Mouse (Mus musculus) MEL (cell line): ENCODE measurements at regions not wholly inside any gene's neighbourhood (a gene's known extent, or its start where the extent isn't known, plus 50 kb on each side); places are given as distances from the start of the nearest gene placed in this dataset.

ENCODE experiments used
- DNase-seq: peaks from one replicate; pipeline ENCODE4 v3.0.0; 2011; ENCODE audit warnings: low read depth, low spot score
- H3K27ac ChIP-seq: 2 replicates; pipeline ENCODE4 v1.5.1; 2012; ENCODE audit warnings: low read depth, mild to moderate bottlenecking, control low read depth, low read length, moderate library complexity; ENCODE audit not compliant: control insufficient read depth
- H3K27me3 ChIP-seq, 2 experiments: fragments of 150-350 bp in 1 of 2; sonication (generic) in 1 of 2; 2 replicates each; pipeline ENCODE4 v1.6.1; 2012; ENCODE audit warnings: low read length in 2 of 2, mild to moderate bottlenecking in 2 of 2, improper control_type of control experiment in 1 of 2, moderate library complexity in 1 of 2; ENCODE audit not compliant: insufficient read depth in 2 of 2, control insufficient read depth in 1 of 2
- H3K36me3 ChIP-seq, 2 experiments: 2 replicates each; pipeline ENCODE4 v1.6.1; 2012 to 2014; ENCODE audit warnings: low read length in 2 of 2, improper control_type of control experiment in 1 of 2, inconsistent platforms in 1 of 2, mild to moderate bottlenecking in 1 of 2; ENCODE audit not compliant: insufficient read depth in 2 of 2, control insufficient read depth in 1 of 2
- H3K4me1 ChIP-seq, 2 experiments: fragments of 150-350 bp in 1 of 2; sonication (generic) in 1 of 2; 2 replicates each; pipeline ENCODE4 v1.6.1; 2012; ENCODE audit warnings: low read length in 2 of 2, improper control_type of control experiment in 1 of 2, mild to moderate bottlenecking in 1 of 2; ENCODE audit not compliant: insufficient read depth in 2 of 2, control insufficient read depth in 1 of 2
- H3K4me3 ChIP-seq, 2 experiments: fragments of 150-350 bp in 1 of 2; sonication (generic) in 1 of 2; 2 replicates each; pipeline ENCODE4 v1.5.1; 2012; ENCODE audit warnings: low read depth in 2 of 2, low read length in 2 of 2, mild to moderate bottlenecking in 2 of 2, moderate library complexity in 2 of 2, control low read depth in 1 of 2, improper control_type of control experiment in 1 of 2; ENCODE audit not compliant: control insufficient read depth in 1 of 2, insufficient read depth in 1 of 2
- H3K79me2 ChIP-seq: 2 replicates; pipeline ENCODE4 v1.6.1; 2012; ENCODE audit warnings: mild to moderate bottlenecking, low read length, moderate library complexity; ENCODE audit not compliant: control insufficient read depth, poor library complexity, insufficient read depth
- H3K9ac ChIP-seq: 2 replicates; pipeline ENCODE4 v1.6.1; 2012; ENCODE audit warnings: low read depth, mild to moderate bottlenecking, control low read depth, low read length, moderate library complexity; ENCODE audit not compliant: control insufficient read depth, poor library complexity, severe bottlenecking
- H3K9me3 ChIP-seq: fragments of 150-350 bp; sonication (generic); replicated peaks from 2 replicates; pipeline ENCODE4 v1.6.1; 2012; ENCODE audit warnings: mild to moderate bottlenecking, low read length, improper control_type of control experiment, moderate library complexity; ENCODE audit not compliant: insufficient read depth
- BHLHE40 ChIP-seq: IDR thresholded peaks from 2 replicates; pipeline ENCODE4 v1.6.1; 2012; ENCODE audit warnings: low read depth, mild to moderate bottlenecking, inconsistent platforms, low read length, improper control_type of control experiment, borderline replicate concordance
- CHD1 ChIP-seq: IDR thresholded peaks from 2 replicates; pipeline ENCODE4 v1.6.1; 2012; ENCODE audit warnings: low read depth, mild to moderate bottlenecking, inconsistent platforms, low read length, improper control_type of control experiment
- MYC ChIP-seq: IDR thresholded peaks from 2 replicates; pipeline ENCODE4 v1.6.1; 2011; ENCODE audit warnings: low read depth, mild to moderate bottlenecking, low read length, improper control_type of control experiment, moderate library complexity
- NRF1 ChIP-seq: IDR thresholded peaks from 2 replicates; pipeline ENCODE4 v1.6.1; 2014; ENCODE audit warnings: low read depth, mild to moderate bottlenecking, inconsistent platforms, low read length, improper control_type of control experiment, moderate library complexity; ENCODE audit not compliant: poor library complexity, insufficient read depth, severe bottlenecking
- POLR2AphosphoS5 ChIP-seq: IDR thresholded peaks from 2 replicates; pipeline ENCODE4 v1.6.1; 2012; ENCODE audit warnings: low read depth, borderline replicate concordance, mild to moderate bottlenecking, inconsistent platforms, low read length, moderate library complexity, mixed read lengths
- USF2 ChIP-seq, 2 experiments: IDR thresholded peaks; 2 replicates each; pipeline ENCODE4 v1.6.1; 2011 to 2012; ENCODE audit warnings: improper control_type of control experiment in 2 of 2, low read length in 2 of 2, borderline replicate concordance in 1 of 2, inconsistent platforms in 1 of 2, low read depth in 1 of 2, mild to moderate bottlenecking in 1 of 2; ENCODE audit not compliant: insufficient read depth in 1 of 2
- ZNF384 ChIP-seq: IDR thresholded peaks from 2 replicates; pipeline ENCODE4 v1.6.1; 2012; ENCODE audit warnings: low read depth, mild to moderate bottlenecking, inconsistent platforms, low read length, improper control_type of control experiment

DNA sequence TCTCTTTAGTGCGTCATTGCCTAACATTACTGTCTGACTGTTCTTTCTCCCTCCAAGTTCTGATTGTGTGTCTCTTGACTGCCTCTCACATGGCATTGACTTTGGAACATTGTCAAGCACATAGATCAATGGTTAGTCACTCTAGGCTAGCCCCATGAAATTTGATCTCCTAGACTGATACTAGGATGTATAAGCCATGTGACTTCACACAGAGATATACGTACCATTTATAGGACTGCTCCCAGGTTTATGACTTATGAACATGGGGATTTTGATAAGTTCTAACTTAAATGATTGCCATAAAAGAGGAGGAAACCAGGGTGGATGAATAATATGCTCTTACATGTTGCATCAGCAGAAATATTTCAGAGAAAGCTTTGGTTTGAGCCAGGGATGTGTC lies 52.9 kb upstream of the Rbm24 start:
- Histone ChIP-seq H3K4me3 (no peak overlapping the region), H3K79me2 (no peaks in the 10 kb centered on the region), H3K36me3 (peaks cover 0 to 6% of the 10 kb centered on the region in 2 experiments; a peak in 2 of 4 replicates), H3K9ac (no peak overlapping the region), H3K4me1 (peaks cover 3 to 9% of the 10 kb centered on the region in 2 experiments), H3K27ac (no peak overlapping the region), H3K9me3 (no peaks in the 10 kb centered on the region), H3K27me3 (no peaks in the 10 kb centered on the region)
- no peak for DNase-seq
- TF ChIP-seq USF2 (IDR thresholded peaks at IDR 0.05; ENCODE audit: borderline replicate concordance in 1 of 2, insufficient read depth in 1 of 2, low read depth in 1 of 2, low read length in 2 of 2) (no peak), MYC (no peak), POLR2AphosphoS5 (no peak), BHLHE40 (no peak), CHD1 (no peak), NRF1 (no peak), ZNF384 (no peak)
